Mouse (Mus musculus) midbrain, embryonic 10.5 days (tissue): ENCODE results near the gene Mfng. TPM values are rescaled to one million over a fixed set of nuclear protein-coding genes. Genes with fewer than 3 reads are reported as not detected.

Experiments used
- DNase-seq: peaks from one replicate; pipeline ENCODE4 v3.0.0-alpha.2; 2017; ENCODE audit warnings: low spot score
- H3K27ac ChIP-seq: fragments of 300-500 bp; sonication (generic); replicated peaks from 2 replicates; pipeline ENCODE4 v1.5.1; 2016; ENCODE audit warnings: mild to moderate bottlenecking
- H3K27me3 ChIP-seq: fragments of 300-500 bp; sonication (generic); 2 replicates; pipeline ENCODE4 v1.6.1; 2016; ENCODE audit warnings: low read depth, mild to moderate bottlenecking; ENCODE audit not compliant: poor library complexity, severe bottlenecking
- H3K36me3 ChIP-seq: fragments of 300-500 bp; sonication (generic); 2 replicates; pipeline ENCODE4 v1.6.1; 2016; ENCODE audit warnings: mild to moderate bottlenecking, moderate library complexity
- H3K4me1 ChIP-seq: fragments of 300-500 bp; sonication (generic); 2 replicates; pipeline ENCODE4 v1.6.1; 2016
- H3K4me3 ChIP-seq: fragments of 300-500 bp; sonication (generic); 2 replicates; pipeline ENCODE4 v1.5.1; 2016; ENCODE audit warnings: mild to moderate bottlenecking, moderate library complexity
- H3K9me3 ChIP-seq: fragments of 300-500 bp; sonication (generic); replicated peaks from 2 replicates; pipeline ENCODE4 v1.6.1; 2016; ENCODE audit warnings: mild to moderate bottlenecking
- WGBS: fragments of 180-500 bp; shearing (Covaris S2); methylation state at CpG from one replicate; pipeline ENCODE4 v1.1.7; 2016; 5-methylcytosine and 5-hydroxymethylcytosine counted together
- polyA plus RNA-seq: library from polyadenylated mRNA; unstranded; fragments of >200 nt; fragmentation: Nextera tagmentation; extraction: Ambion mirVana; gene quantifications from 2 replicates; pipeline ENCODE4 v1.2.1, GENCODE M21; 2016

Gene Mfng
- 81.5 and 121 TPM in 2 replicates for polyA plus RNA-seq

GRCm38 (mm10) chr15:78773290-78773729, at the start of gene Mfng:
Gene Mfng (minus strand): TSS chr15:78773475.
- peaks cover 7% of the 10 kb centered on the region; the same call in 1 of the 2 replicates for H3K9me3 ChIP-seq
- 2% methylated on average over 11 of the region's 11 CpGs for WGBS
- H3K4me1 ChIP-seq: peaks cover 71% of the 10 kb centered on the region
- DNase-seq: peak; percentile 87
- peaks cover 23% of the 10 kb centered on the region for H3K36me3 ChIP-seq
- no peaks in the 10 kb centered on the region; the same call in 1 of the 2 replicates for H3K27me3 ChIP-seq
- H3K27ac ChIP-seq: peak within 1 kb of the TSS; percentile 94
- peak within 1 kb of the TSS; percentile 65 for H3K4me3 ChIP-seq

GRCm38 (mm10) chr15:78816074-78816391, 42.8 kb upstream of the Mfng start:
- Histone ChIP-seq H3K4me1 (no peaks in the 10 kb centered on the region), H3K27me3 (peaks cover 6% of the 10 kb centered on the region), H3K36me3 (no peaks in the 10 kb centered on the region), H3K27ac (no peak overlapping the region), H3K4me3 (no peak overlapping the region), H3K9me3 (no peaks in the 10 kb centered on the region)
- no peak for DNase-seq
- WGBS: 81% methylated on average over 6 of the region's 6 CpGs

GRCm38 (mm10) chr15:78815314-78816073, 42.2 kb upstream of the Mfng start:
- peaks cover 5% of the 10 kb centered on the region for H3K27me3 ChIP-seq
- no peaks in the 10 kb centered on the region for H3K4me1 ChIP-seq
- H3K9me3 ChIP-seq: no peaks in the 10 kb centered on the region
- H3K27ac ChIP-seq: no peak overlapping the region
- H3K4me3 ChIP-seq: no peak overlapping the region
- 66% methylated on average over 11 of the region's 11 CpGs for WGBS
- no peak for DNase-seq
- H3K36me3 ChIP-seq: no peaks in the 10 kb centered on the region

- H3K9me3 ChIP-seq: no peaks in the 10 kb centered on the region
- WGBS: 93% methylated on average over 4 of the region's 4 CpGs
- H3K4me3 ChIP-seq: no peak overlapping the region
- no peak for DNase-seq
- no peaks in the 10 kb centered on the region for H3K27me3 ChIP-seq
- no peaks in the 10 kb centered on the region for H3K4me1 ChIP-seq
- no peak overlapping the region for H3K27ac ChIP-seq
- no peaks in the 10 kb centered on the region for H3K36me3 ChIP-seq
These were observed 40.3 kb upstream of the Mfng start for GRCm38 (mm10) chr15:78813603-78814002.

- H3K27ac ChIP-seq: no peak overlapping the region
- H3K4me1 ChIP-seq: peaks cover 8% of the 10 kb centered on the region; the same call in 1 of the 2 replicates
- 88% methylated on average over 9 of the region's 9 CpGs for WGBS
- H3K9me3 ChIP-seq: no peaks in the 10 kb centered on the region
- H3K27me3 ChIP-seq: peaks cover 33% of the 10 kb centered on the region
- H3K36me3 ChIP-seq: no peaks in the 10 kb centered on the region
- DNase-seq: no peak
- H3K4me3 ChIP-seq: no peak overlapping the region
These were observed 36.9 kb upstream of the Mfng start for GRCm38 (mm10) chr15:78810146-78810545.

GRCm38 (mm10) chr15:78809739-78810138, 36.5 kb upstream of the Mfng start:
- no peaks in the 10 kb centered on the region for H3K36me3 ChIP-seq
- no peak overlapping the region for H3K4me3 ChIP-seq
- H3K9me3 ChIP-seq: no peaks in the 10 kb centered on the region
- no peak overlapping the region for H3K27ac ChIP-seq
- no peak for DNase-seq
- H3K4me1 ChIP-seq: peaks cover 8% of the 10 kb centered on the region; the same call in 1 of the 2 replicates
- H3K27me3 ChIP-seq: peaks cover 37% of the 10 kb centered on the region
- WGBS: 80% methylated on average over 9 of the region's 9 CpGs

- WGBS: 82% methylated on average over 2 of the region's 2 CpGs
- H3K4me3 ChIP-seq: no peak overlapping the region
- no peaks in the 10 kb centered on the region for H3K9me3 ChIP-seq
- peaks cover 16% of the 10 kb centered on the region for H3K4me1 ChIP-seq
- DNase-seq: no peak
- H3K27ac ChIP-seq: no peak overlapping the region
- H3K27me3 ChIP-seq: peaks cover 44% of the 10 kb centered on the region
- H3K36me3 ChIP-seq: no peaks in the 10 kb centered on the region
These were observed 35.7 kb upstream of the Mfng start for GRCm38 (mm10) chr15:78808980-78809379.

GRCm38 (mm10) chr15:78807141-78807540, 33.9 kb upstream of the Mfng start:
- no peaks in the 10 kb centered on the region for H3K36me3 ChIP-seq
- peaks cover 34% of the 10 kb centered on the region for H3K4me1 ChIP-seq
- no peak for DNase-seq
- 79% methylated on average over 3 of the region's 3 CpGs for WGBS
- H3K27me3 ChIP-seq: peaks cover 63% of the 10 kb centered on the region
- H3K27ac ChIP-seq: no peak overlapping the region
- no peak overlapping the region for H3K4me3 ChIP-seq
- H3K9me3 ChIP-seq: no peaks in the 10 kb centered on the region

- no peak for DNase-seq
- H3K9me3 ChIP-seq: no peaks in the 10 kb centered on the region
- H3K4me3 ChIP-seq: no peak overlapping the region
- peaks cover 40% of the 10 kb centered on the region for H3K4me1 ChIP-seq
- H3K27me3 ChIP-seq: peaks cover 68% of the 10 kb centered on the region
- 48% methylated on average over 2 of the region's 2 CpGs for WGBS
- H3K36me3 ChIP-seq: no peaks in the 10 kb centered on the region
- H3K27ac ChIP-seq: no peak overlapping the region
These were observed 33.3 kb upstream of the Mfng start for GRCm38 (mm10) chr15:78806614-78807013.

- Histone ChIP-seq H3K27me3 (peaks cover 81% of the 10 kb centered on the region), H3K9me3 (no peaks in the 10 kb centered on the region), H3K36me3 (no peaks in the 10 kb centered on the region), H3K4me3 (no peak overlapping the region), H3K27ac (no peak overlapping the region), H3K4me1 (peaks cover 42% of the 10 kb centered on the region)
- no peak for DNase-seq
- 79% methylated on average over 2 of the region's 2 CpGs for WGBS
These were observed 32.1 kb upstream of the Mfng start for GRCm38 (mm10) chr15:78805351-78805750.

GRCm38 (mm10) chr15:78804326-78804725, 31.1 kb upstream of the Mfng start:
- H3K36me3 ChIP-seq: no peaks in the 10 kb centered on the region
- no peaks in the 10 kb centered on the region for H3K9me3 ChIP-seq
- H3K27ac ChIP-seq: no peak overlapping the region
- 5% methylated on average over 6 of the region's 6 CpGs for WGBS
- peaks cover 87% of the 10 kb centered on the region for H3K27me3 ChIP-seq
- no peak for DNase-seq
- H3K4me3 ChIP-seq: no peak overlapping the region
- H3K4me1 ChIP-seq: peaks cover 42% of the 10 kb centered on the region

GRCm38 (mm10) chr15:78803499-78803900, 30.2 kb upstream of the Mfng start:
- peak; percentile 51 for DNase-seq
- H3K4me1 ChIP-seq: peaks cover 47% of the 10 kb centered on the region
- no peaks in the 10 kb centered on the region for H3K36me3 ChIP-seq
- no peaks in the 10 kb centered on the region for H3K9me3 ChIP-seq
- H3K4me3 ChIP-seq: peak overlapping the region; percentile 61
- 1% methylated on average over 8 of the region's 8 CpGs for WGBS
- no peak overlapping the region for H3K27ac ChIP-seq
- peaks cover 93% of the 10 kb centered on the region for H3K27me3 ChIP-seq

GRCm38 (mm10) chr15:78802776-78803391, 29.6 kb upstream of the Mfng start, which contains the start of gene Card10:
Gene Card10 (minus strand): TSS chr15:78803042.
- H3K4me1 ChIP-seq: peaks cover 47% of the 10 kb centered on the region
- H3K27ac ChIP-seq: peak within 1 kb of the TSS; percentile 76
- WGBS: under 1% methylated on average over 68 of the region's 70 CpGs
- DNase-seq: peak; percentile 54
- H3K9me3 ChIP-seq: no peaks in the 10 kb centered on the region
- H3K27me3 ChIP-seq: peaks cover 94% of the 10 kb centered on the region
- H3K4me3 ChIP-seq: peak within 1 kb of the TSS; percentile 61
- no peaks in the 10 kb centered on the region for H3K36me3 ChIP-seq
